27 mouse cellular contexts compared by ENCODE assay signal in genomic region chr10:88064872-88065271, GRCm38 (mm10). TPM values are rescaled to one million over a fixed set of nuclear protein-coding genes. Genes with fewer than 3 reads are reported as not detected.
"Had no signal": no experiment of that assay in that cellular context is flagged by ENCODE, and none has a peak within 500 bp of the region (broad histone marks: within the 10 kb centered on the region; RNA-seq: fewer than 3 reads in every experiment).

No protein-coding gene starts in this region.

- H3K27me3 ChIP-seq: intestine, embryonic 15.5 days; limb, embryonic 12.5 days; limb, embryonic 15.5 days; liver, embryonic 12.5 days; liver, embryonic 15.5 days; lung, embryonic 15.5 days; megakaryocyte, embryonic 14.5 days; midbrain, embryonic 13.5 days; neural tube, embryonic 13.5 days had no signal

- H3K27ac ChIP-seq: intestine, embryonic 15.5 days; limb, embryonic 12.5 days; limb, embryonic 15.5 days; liver, embryonic 12.5 days; liver, embryonic 15.5 days; lung, embryonic 15.5 days; midbrain, embryonic 10.5 days; midbrain, embryonic 13.5 days; neural tube, embryonic 13.5 days had no signal

- H3K9me3 ChIP-seq: intestine, embryonic 15.5 days; limb, embryonic 12.5 days; limb, embryonic 15.5 days; liver, embryonic 12.5 days; liver, embryonic 15.5 days; lung, embryonic 15.5 days; megakaryocyte, embryonic 14.5 days; midbrain, embryonic 10.5 days; midbrain, embryonic 13.5 days; neural tube, embryonic 13.5 days had no signal

- H3K4me3 ChIP-seq: intestine, embryonic 15.5 days; limb, embryonic 12.5 days; limb, embryonic 15.5 days; liver, embryonic 12.5 days; liver, embryonic 15.5 days; lung, embryonic 15.5 days; megakaryocyte, embryonic 14.5 days; midbrain, embryonic 10.5 days; midbrain, embryonic 13.5 days; myocyte; neural tube, embryonic 13.5 days had no signal

- H3K9ac ChIP-seq: intestine, embryonic 15.5 days; limb, embryonic 12.5 days; limb, embryonic 15.5 days; liver, embryonic 12.5 days; liver, embryonic 15.5 days; lung, embryonic 15.5 days; midbrain, embryonic 13.5 days; neural tube, embryonic 13.5 days had no signal

- ATAC-seq: intestine, embryonic 15.5 days; liver, embryonic 12.5 days; midbrain, embryonic 13.5 days; midbrain, embryonic 16.5 days had no signal

- H3K36me3 ChIP-seq: intestine, embryonic 15.5 days; limb, embryonic 12.5 days; limb, embryonic 15.5 days; liver, embryonic 12.5 days; liver, embryonic 15.5 days; lung, embryonic 15.5 days; midbrain, embryonic 10.5 days; midbrain, embryonic 13.5 days; neural tube, embryonic 13.5 days had no signal

- H3K4me2 ChIP-seq: intestine, embryonic 15.5 days; limb, embryonic 12.5 days; limb, embryonic 15.5 days; liver, embryonic 12.5 days; liver, embryonic 15.5 days; lung, embryonic 15.5 days; midbrain, embryonic 13.5 days; neural tube, embryonic 13.5 days had no signal

- DNase-seq: left cerebral cortex, postnatal 4 days; lung, adult 18-20 months; lung, postnatal 10 days; lung, postnatal 36 days; retina, postnatal 1 day; thymus, adult 18-20 months; thymus, postnatal 36 days had no signal

- H3K4me1 ChIP-seq: intestine, embryonic 15.5 days; liver, embryonic 12.5 days; liver, embryonic 15.5 days; lung, embryonic 15.5 days; megakaryocyte, embryonic 14.5 days; midbrain, embryonic 10.5 days; midbrain, embryonic 13.5 days; neural tube, embryonic 13.5 days had no signal

RNA-seq across cellular contexts. Expression of gene Pmch, which starts 26.0 kb away (rescaled TPM):
- total RNA-seq: layer of hippocampus, postnatal 14 days; left cerebral cortex, postnatal 14 days; left cerebral cortex, postnatal 4 days; monocyte, adult 5-6 weeks; neutrophil, adult 5-6 weeks had no signal
- polyA plus RNA-seq: small intestine, adult 2 months; spleen, adult 2 months; testis, adult 2 months; urinary bladder, adult 2 months had no signal
